In genomic region chr11:96046028-96046427, GRCm38 (mm10) we compare ENCODE assay signal across 32 mouse cellular contexts. TPM values are rescaled to one million over a fixed set of nuclear protein-coding genes. Genes with fewer than 3 reads are reported as not detected.
"Had no signal": no experiment of that assay in that cellular context is flagged by ENCODE, and none has a peak within 500 bp of the region (broad histone marks: within the 10 kb centered on the region; RNA-seq: fewer than 3 reads in every experiment).

No protein-coding gene starts in this region.

- DNase-seq: kidney, adult 18-20 months; kidney, adult 9 months; kidney, postnatal 14 days; kidney, postnatal 4 days; liver, postnatal 0 days; lung, embryonic 14.5 days; retina, postnatal 1 day; right cerebral cortex, postnatal 25 days; spleen, adult 18-20 months; thymus, adult 18-20 months; thymus, postnatal 36 days had no signal

- H3K9me3 ChIP-seq: limb, embryonic 15.5 days; megakaryocyte, embryonic 14.5 days; midbrain, embryonic 10.5 days; midbrain, embryonic 13.5 days; neural tube, embryonic 13.5 days; stomach, embryonic 15.5 days had no signal

- H3K9ac ChIP-seq: limb, embryonic 15.5 days; liver, embryonic 14.5 days; liver, postnatal 0 days; lung, embryonic 14.5 days; midbrain, embryonic 13.5 days; neural tube, embryonic 13.5 days; stomach, embryonic 15.5 days had no signal

- H3K4me1 ChIP-seq: limb, embryonic 15.5 days; midbrain, embryonic 10.5 days; midbrain, embryonic 13.5 days; neural tube, embryonic 13.5 days; stomach, embryonic 15.5 days had no signal

- H3K4me2 ChIP-seq: limb, embryonic 15.5 days; liver, embryonic 11.5 days; lung, embryonic 14.5 days; midbrain, embryonic 13.5 days; neural tube, embryonic 13.5 days; stomach, embryonic 15.5 days had no signal

- H3K27me3 ChIP-seq: limb, embryonic 15.5 days; megakaryocyte, embryonic 14.5 days; midbrain, embryonic 13.5 days; neural tube, embryonic 13.5 days; stomach, embryonic 15.5 days had no signal

- H3K27ac ChIP-seq: liver, embryonic 14.5 days; macrophage; midbrain, embryonic 10.5 days; midbrain, embryonic 13.5 days; neural tube, embryonic 13.5 days; stomach, embryonic 15.5 days had no signal

- H3K4me3 ChIP-seq: limb, embryonic 15.5 days; megakaryocyte, embryonic 14.5 days; midbrain, embryonic 10.5 days; midbrain, embryonic 13.5 days; myocyte; neural tube, embryonic 13.5 days; stomach, embryonic 15.5 days had no signal

RNA-seq across cellular contexts. Expression of gene Gip, which starts 21.7 kb away (rescaled TPM):
- total RNA-seq: layer of hippocampus, adult 18-20 months; layer of hippocampus, postnatal 25 days; left cerebral cortex, adult 18-20 months; left cerebral cortex, postnatal 25 days; monocyte, adult 5-6 weeks; neutrophil, adult 5-6 weeks had no signal
- polyA plus RNA-seq: kidney, embryonic 16.5 days; limb, embryonic 11.5 days; limb, embryonic 15.5 days; liver, embryonic 11.5 days; liver, embryonic 14.5 days; liver, postnatal 0 days; lung, embryonic 14.5 days; lung, postnatal 0 days; macrophage; midbrain, embryonic 10.5 days; midbrain, embryonic 13.5 days; midbrain, embryonic 16.5 days; myocyte; neural tube, embryonic 13.5 days; urinary bladder, adult 2 months had no signal

RNA-seq across cellular contexts. Expression of gene Igf2bp1, which starts 40.3 kb away (rescaled TPM):
- total RNA-seq: layer of hippocampus, adult 18-20 months; monocyte, adult 5-6 weeks; neutrophil, adult 5-6 weeks had no signal
- polyA plus RNA-seq: macrophage had no signal
